8 mouse cellular contexts compared by ENCODE assay signal in the genomic region with DNA sequence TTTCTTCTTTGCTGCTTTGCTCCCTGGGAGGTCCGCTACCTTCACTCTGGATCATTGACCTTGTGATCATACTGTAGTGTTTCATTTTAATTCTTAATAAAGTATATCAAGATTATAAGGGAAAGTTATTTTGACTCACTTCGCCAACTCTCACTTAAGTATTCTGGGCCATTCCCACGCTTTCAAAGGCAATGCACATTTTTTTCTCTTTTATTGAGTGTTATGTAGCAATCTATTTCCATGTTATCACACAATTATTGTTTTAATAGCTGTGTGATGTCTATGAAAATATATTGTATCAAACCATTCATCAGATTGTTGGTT. TPM values are rescaled to one million over a fixed set of nuclear protein-coding genes. Genes with fewer than 3 reads are reported as not detected.
DNase-seq lines count a peak whose midpoint lies in the region; ATAC-seq and TF ChIP-seq lines count a peak whose summit lies in the region.

Nipa1 (minus strand) TSS at position 25 of the 324 bp plus-strand sequence.

- DNase-seq in left cerebral cortex, adult 2 months (ENCODE audit: extremely low spot score in 1 of 2, low spot score in 2 of 2), result no peak
- DNase-seq in left cerebral cortex, adult 11 months (ENCODE audit: low spot score), result no peak
- no peak for DNase-seq in adrenal gland, postnatal 14 days
- DNase-seq in embryo, embryonic 10.5 days (ENCODE audit: low spot score), result no peak
- DNase-seq in adrenal gland, postnatal 25 days, result no peak

- WGBS in embryonic facial prominence, embryonic 13.5 days, result 51% methylated on average over 3 of the region's 3 CpGs
- 55% methylated on average over 3 of the region's 3 CpGs for WGBS in intestine, embryonic 15.5 days
- 57% methylated on average over 3 of the region's 3 CpGs for WGBS in midbrain, embryonic 12.5 days

- no peaks in the 10 kb centered on the region for H3K27me3 ChIP-seq in embryonic facial prominence, embryonic 13.5 days
- H3K27me3 ChIP-seq in intestine, embryonic 15.5 days (replicated peaks), result no peaks in the 10 kb centered on the region
- H3K27me3 ChIP-seq in midbrain, embryonic 12.5 days, result no peaks in the 10 kb centered on the region

- intact Hi-C loops in left cerebral cortex, adult 2 months (cut with DNase I), result loop anchor here (1.0 to 2.0 kb wide), 3 partner anchors 25 to 33 kb away; partner anchors contain the start of gene Herc2

- H3K4me2 ChIP-seq in embryonic facial prominence, embryonic 13.5 days, result peak within 1 kb of the TSS; percentile 80
- H3K4me2 ChIP-seq in intestine, embryonic 15.5 days (replicated peaks), result peak within 1 kb of the TSS; percentile 86
- H3K4me2 ChIP-seq in midbrain, embryonic 12.5 days (replicated peaks), result peak within 1 kb of the TSS; percentile 66

- no peaks in the 10 kb centered on the region for H3K9me3 ChIP-seq in embryonic facial prominence, embryonic 13.5 days
- no peaks in the 10 kb centered on the region for H3K9me3 ChIP-seq in intestine, embryonic 15.5 days
- H3K9me3 ChIP-seq in midbrain, embryonic 12.5 days, result no peaks in the 10 kb centered on the region

- H3K9ac ChIP-seq in embryonic facial prominence, embryonic 13.5 days, result peak within 1 kb of the TSS; percentile 85
- H3K9ac ChIP-seq in intestine, embryonic 15.5 days, result peak within 1 kb of the TSS; percentile 67
- peak within 1 kb of the TSS; percentile 74 for H3K9ac ChIP-seq in midbrain, embryonic 12.5 days (replicated peaks)

- H3K4me3 ChIP-seq in left cerebral cortex, adult 2 months, result peak within 1 kb of the TSS; percentile 89
- H3K4me3 ChIP-seq in embryonic facial prominence, embryonic 13.5 days, result peak within 1 kb of the TSS; percentile 75
- H3K4me3 ChIP-seq in intestine, embryonic 15.5 days (replicated peaks), result peak within 1 kb of the TSS; percentile 58
- H3K4me3 ChIP-seq in midbrain, embryonic 12.5 days, result peak within 1 kb of the TSS; percentile 71

- no peak for TF ChIP-seq CTCF in left cerebral cortex, adult 2 months (IDR thresholded peaks at IDR 0.05)

- no peak for ATAC-seq in embryonic facial prominence, embryonic 13.5 days (ENCODE audit: insufficient number of reproducible peaks, insufficient read depth, low FRiP score, low TSS enrichment, low read depth)
- no peak for ATAC-seq in intestine, embryonic 15.5 days
- ATAC-seq in midbrain, embryonic 12.5 days (ENCODE audit: low FRiP score, low read depth), result no peak

- peak within 1 kb of the TSS; percentile 97 for H3K27ac ChIP-seq in left cerebral cortex, adult 2 months
- peak within 1 kb of the TSS; percentile 74 for H3K27ac ChIP-seq in embryonic facial prominence, embryonic 13.5 days
- H3K27ac ChIP-seq in intestine, embryonic 15.5 days, result 0 out of 2 replicates have a peak within 1 kb of the TSS, but pooled peaks have one; percentile 3
- H3K27ac ChIP-seq in midbrain, embryonic 12.5 days (replicated peaks), result peak within 1 kb of the TSS; percentile 79

- 0 out of 2 replicates have a peak, but pooled peaks cover 6% of the 10 kb centered on the region for H3K36me3 ChIP-seq in embryonic facial prominence, embryonic 13.5 days
- no peaks in the 10 kb centered on the region for H3K36me3 ChIP-seq in intestine, embryonic 15.5 days
- no peaks in the 10 kb centered on the region for H3K36me3 ChIP-seq in midbrain, embryonic 12.5 days

- peaks cover 12% of the 10 kb centered on the region for H3K4me1 ChIP-seq in embryonic facial prominence, embryonic 13.5 days
- H3K4me1 ChIP-seq in intestine, embryonic 15.5 days (replicated peaks), result no peaks in the 10 kb centered on the region
- peaks cover 5% of the 10 kb centered on the region; the same call in 1 of the 2 replicates for H3K4me1 ChIP-seq in midbrain, embryonic 12.5 days

RNA-seq across cellular contexts. Expression of gene Nipa1, which starts in this region (rescaled TPM):
- 10 to 100 TPM; 58.5 to 62.1 TPM for total RNA-seq in left cerebral cortex, adult 2 months (2021)
- polyA plus RNA-seq in embryonic facial prominence, embryonic 13.5 days (2015; fragmentation: Nextera tagmentation; extraction: Ambion mirVana), result 9.8 and 10.3 TPM in 2 replicates
- polyA plus RNA-seq in intestine, embryonic 15.5 days (2015; fragmentation: Nextera tagmentation; extraction: Ambion mirVana), result 6.2 and 6.4 TPM in 2 replicates
- 15.2 TPM in 2 replicates for polyA plus RNA-seq in midbrain, embryonic 12.5 days (2016; fragmentation: Nextera tagmentation; extraction: Ambion mirVana)
- 5.8 TPM in 2 replicates for total RNA-seq in adrenal gland, postnatal 14 days (2021)
- 5.1 and 7.6 TPM in 2 replicates for total RNA-seq in adrenal gland, postnatal 25 days (2021)

Comparison
In these comparisons a context has a peak if more than half of its experiments do, and no peak if none do; other contexts are left out.
1. H3K27ac ChIP-seq: peak in every context shown above with its lines; median percentile 97 in left cerebral cortex, adult 2 months; 79 in midbrain, embryonic 12.5 days; 74 in embryonic facial prominence, embryonic 13.5 days; 3 in intestine, embryonic 15.5 days.